Mouse (Mus musculus): ENCODE data around the gene Ndufb4.

DNA sequence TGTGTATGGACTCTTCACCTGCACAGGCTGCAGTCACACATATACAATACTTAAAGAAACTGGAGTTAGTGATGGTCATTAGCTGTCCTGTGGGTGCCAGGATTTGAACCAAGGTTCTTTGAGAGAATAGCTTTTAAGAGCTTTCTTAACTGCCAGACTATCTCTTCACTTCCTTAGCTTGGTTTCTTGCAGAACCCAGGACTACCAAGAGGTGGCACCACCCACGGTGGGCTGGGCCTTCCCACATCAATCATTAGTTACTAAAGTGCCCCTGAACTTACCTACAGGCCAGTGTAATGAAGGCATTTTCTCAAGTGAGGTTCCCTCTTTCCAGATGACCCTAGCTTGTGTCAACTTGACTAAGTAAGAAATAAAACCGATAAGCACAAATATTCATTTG lies 33.9 kb upstream of the Ndufb4 start:
- no peak for TF ChIP-seq ZNF384 (IDR thresholded peaks at IDR 0.05; ENCODE audit: low read depth, low read length)
- TF ChIP-seq ZC3H11A (IDR thresholded peaks at IDR 0.05; ENCODE audit: borderline replicate concordance, low read depth, low read length), result no peak
- no peak for TF ChIP-seq HCFC1 (IDR thresholded peaks at IDR 0.05; ENCODE audit: borderline replicate concordance, insufficient read depth, low read length)
- no peak for TF ChIP-seq MAFK (IDR thresholded peaks at IDR 0.05; ENCODE audit: insufficient read depth, low read depth, low read length)
